Comparison of ENCODE assay signal across 8 mouse cellular contexts in the genomic region with DNA sequence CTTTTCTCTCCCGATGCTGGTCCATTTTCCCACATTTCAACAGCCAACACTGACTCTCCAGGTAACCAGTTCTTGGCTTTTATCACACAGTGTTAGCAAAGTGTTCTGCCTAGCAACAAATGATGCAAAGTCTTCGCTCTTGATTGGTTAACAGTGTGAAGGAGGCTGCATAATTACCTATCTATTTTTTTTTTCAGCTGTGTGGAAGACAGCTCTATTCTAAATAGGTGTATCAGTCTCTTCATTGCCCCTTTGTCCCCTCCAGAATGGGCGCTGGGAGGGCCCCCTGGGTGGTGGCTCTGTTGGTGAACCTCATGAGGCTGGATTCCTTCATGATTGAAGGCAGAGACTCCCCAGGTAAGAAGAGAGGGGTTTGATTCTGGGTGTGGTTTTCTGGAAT. TPM values are rescaled to one million over a fixed set of nuclear protein-coding genes. Genes with fewer than 3 reads are reported as not detected.
DNase-seq lines count a peak whose midpoint lies in the region; ATAC-seq and TF ChIP-seq lines count a peak whose summit lies in the region.

A gene (plus strand): TSS at position 198 of the 400 bp plus-strand sequence.

- no peak for TF ChIP-seq CTCF in bone marrow macrophage, adult 2 months (IDR thresholded peaks at IDR 0.05; ENCODE audit: low read depth, low read length)
- TF ChIP-seq CTCF in small intestine, adult 2 months (IDR thresholded peaks at IDR 0.05; ENCODE audit: extremely low read depth, insufficient read length, insufficient replicate concordance, low read depth, low read length): no peak

- peak; percentile 46 for DNase-seq in adrenal gland, postnatal 10 days
- DNase-seq in adrenal gland, postnatal 4 days (ENCODE audit: low spot score in 2 of 2): no peak
- DNase-seq in left cerebral cortex, adult 11 months (ENCODE audit: low spot score): peak; percentile 55
- DNase-seq in left cerebral cortex, postnatal 4 days: no peak
- DNase-seq in left cerebral cortex, postnatal 14 days (ENCODE audit: low spot score in 2 of 2): peak; percentile 67 to 77

- 45% methylated on average over 3 of the region's 3 CpGs for WGBS in small intestine, adult 2 months
- WGBS in hindbrain, embryonic 12.5 days: 63% methylated on average over 3 of the region's 3 CpGs

- no peak within 1 kb of the TSS for H3K4me2 ChIP-seq in hindbrain, embryonic 12.5 days (replicated peaks)

- intact Hi-C loops in left cerebral cortex, postnatal 4 days (cut with DNase I): loop anchor here (5.0 kb wide), 1 partner anchor 66 kb away; no protein-coding TSS in a partner anchor
- intact Hi-C loops in left cerebral cortex, postnatal 14 days (cut with DNase I): loop anchor here (10.0 kb wide), 1 partner anchor 134 kb away; no protein-coding TSS in a partner anchor

- H3K27ac ChIP-seq in bone marrow macrophage, adult 2 months (ENCODE audit: insufficient read depth, low read depth, low read length): peak within 1 kb of the TSS; percentile 77
- peak within 1 kb of the TSS; percentile 36 for H3K27ac ChIP-seq in small intestine, adult 2 months (ENCODE audit: insufficient read depth, low read depth, low read length)
- no peak within 1 kb of the TSS for H3K27ac ChIP-seq in hindbrain, embryonic 12.5 days

- H3K9me3 ChIP-seq in hindbrain, embryonic 12.5 days (replicated peaks): peaks cover 5% of the 10 kb centered on the region; the same call in 1 of the 2 replicates

- H3K4me1 ChIP-seq in bone marrow macrophage, adult 2 months (ENCODE audit: control insufficient read depth, insufficient read depth, low read length): peaks cover 13% of the 10 kb centered on the region
- no peaks in the 10 kb centered on the region for H3K4me1 ChIP-seq in small intestine, adult 2 months (ENCODE audit: control insufficient read depth, insufficient read depth, insufficient read length, low read length)
- H3K4me1 ChIP-seq in hindbrain, embryonic 12.5 days: no peaks in the 10 kb centered on the region

- H3K27me3 ChIP-seq in small intestine, adult 2 months (ENCODE audit: control insufficient read depth, insufficient read depth, low read length): no peaks in the 10 kb centered on the region
- no peaks in the 10 kb centered on the region for H3K27me3 ChIP-seq in hindbrain, embryonic 12.5 days

- no peak for TF ChIP-seq POLR2A in bone marrow macrophage, adult 2 months (IDR thresholded peaks at IDR 0.05; ENCODE audit: borderline replicate concordance, low read depth, low read length)
- no peak for TF ChIP-seq POLR2A in small intestine, adult 2 months (IDR thresholded peaks at IDR 0.05; ENCODE audit: low read depth, low read length)

- H3K36me3 ChIP-seq in small intestine, adult 2 months (ENCODE audit: control insufficient read depth, insufficient read depth, low read length): no peaks in the 10 kb centered on the region
- H3K36me3 ChIP-seq in hindbrain, embryonic 12.5 days: no peaks in the 10 kb centered on the region

- no peak for ATAC-seq in hindbrain, embryonic 12.5 days (ENCODE audit: low FRiP score)

- H3K9ac ChIP-seq in hindbrain, embryonic 12.5 days: no peak within 1 kb of the TSS

- peak within 1 kb of the TSS; percentile 12; the same call in 1 of the 2 replicates for H3K4me3 ChIP-seq in bone marrow macrophage, adult 2 months (ENCODE audit: insufficient read depth, low read length)
- 0 out of 2 replicates have a peak within 1 kb of the TSS, but pooled peaks have one; percentile 2 for H3K4me3 ChIP-seq in small intestine, adult 2 months (ENCODE audit: low read depth, low read length)
- no peak within 1 kb of the TSS for H3K4me3 ChIP-seq in hindbrain, embryonic 12.5 days

RNA-seq across cellular contexts. Expression of the gene that starts here (rescaled TPM):
- 1 to 10 TPM; 2.7 to 3.5 TPM for total RNA-seq in adrenal gland, postnatal 10 days (2021)
- under 1 TPM; 0.28 to 0.65 TPM for total RNA-seq in adrenal gland, postnatal 4 days (2021)
- total RNA-seq in left cerebral cortex, postnatal 4 days (2021): not detected
- polyA plus RNA-seq in bone marrow macrophage, adult 2 months (2012; ENCODE audit: insufficient read depth, insufficient read length, missing spikeins): 1.9 and 2.0 TPM in 2 replicates
- total RNA-seq in left cerebral cortex, postnatal 14 days (2021): under 1 TPM in 1 of 2 experiments, not detected in 1; 0.15 TPM
- 5.3 and 13.7 TPM in 2 replicates for polyA plus RNA-seq in small intestine, adult 2 months (2012; rRNA removed)
- polyA plus RNA-seq in hindbrain, embryonic 12.5 days (2016; fragmentation: Nextera tagmentation; extraction: Ambion mirVana): not detected in 2 replicates

Comparison
In these comparisons a context has a peak if more than half of its experiments do, and no peak if none do; other contexts are left out.
1. DNase-seq: peak in adrenal gland, postnatal 10 days (single experiment) and left cerebral cortex, adult 11 months (single experiment); none in adrenal gland, postnatal 4 days (0 of 2) and left cerebral cortex, postnatal 4 days (single experiment).
2. Peak in DNase-seq in left cerebral cortex, postnatal 14 days; RNA of the gene not detected or under 1 TPM.